Mouse (Mus musculus) embryonic facial prominence, embryonic 13.5 days (tissue): ENCODE measurements at regions not wholly inside any gene's neighbourhood (a gene's known extent, or its start where the extent isn't known, plus 50 kb on each side); places are given as distances from the start of the nearest gene placed in this dataset.

Experiments
- ATAC-seq: fragments of 200-750 bp; cut with Nextera tagmentation; 2 replicates; pipeline ENCODE4 v1.8.0; 2017; ENCODE audit warnings: low read depth; ENCODE audit not compliant: insufficient number of reproducible peaks, insufficient read depth, low FRiP score, low TSS enrichment
- H3K27ac ChIP-seq: fragments of 300-500 bp; sonication (generic); 2 replicates; pipeline ENCODE4 v1.5.1; 2015; ENCODE audit warnings: moderate library complexity, mild to moderate bottlenecking, inconsistent platforms
- H3K27me3 ChIP-seq: fragments of 300-500 bp; sonication (generic); 2 replicates; pipeline ENCODE4 v1.6.1; 2015; ENCODE audit warnings: mild to moderate bottlenecking, inconsistent platforms
- H3K36me3 ChIP-seq: fragments of 300-500 bp; sonication (generic); 2 replicates; pipeline ENCODE4 v1.6.1; 2015; ENCODE audit warnings: mild to moderate bottlenecking, inconsistent platforms
- H3K4me1 ChIP-seq: fragments of 300-500 bp; sonication (generic); 2 replicates; pipeline ENCODE4 v1.6.1; 2015; ENCODE audit warnings: inconsistent platforms
- H3K4me2 ChIP-seq: fragments of 300-500 bp; sonication (generic); 2 replicates; pipeline ENCODE4 v1.6.1; 2015; ENCODE audit warnings: moderate library complexity, mild to moderate bottlenecking, inconsistent platforms
- H3K4me3 ChIP-seq: fragments of 300-500 bp; sonication (generic); 2 replicates; pipeline ENCODE4 v1.5.1; 2015; ENCODE audit warnings: mild to moderate bottlenecking, inconsistent platforms
- H3K9ac ChIP-seq: fragments of 300-500 bp; sonication (generic); 2 replicates; pipeline ENCODE4 v1.6.1; 2015; ENCODE audit warnings: mild to moderate bottlenecking, inconsistent platforms
- H3K9me3 ChIP-seq: fragments of 300-500 bp; sonication (generic); 2 replicates; pipeline ENCODE4 v1.6.1; 2016; ENCODE audit warnings: inconsistent platforms
- WGBS: fragments of 180-500 bp; shearing (Covaris S2); methylation state at CpG from one replicate; pipeline ENCODE4 v1.1.7; 2015; ENCODE audit warnings: mixed read lengths; 5-methylcytosine and 5-hydroxymethylcytosine counted together

DNA sequence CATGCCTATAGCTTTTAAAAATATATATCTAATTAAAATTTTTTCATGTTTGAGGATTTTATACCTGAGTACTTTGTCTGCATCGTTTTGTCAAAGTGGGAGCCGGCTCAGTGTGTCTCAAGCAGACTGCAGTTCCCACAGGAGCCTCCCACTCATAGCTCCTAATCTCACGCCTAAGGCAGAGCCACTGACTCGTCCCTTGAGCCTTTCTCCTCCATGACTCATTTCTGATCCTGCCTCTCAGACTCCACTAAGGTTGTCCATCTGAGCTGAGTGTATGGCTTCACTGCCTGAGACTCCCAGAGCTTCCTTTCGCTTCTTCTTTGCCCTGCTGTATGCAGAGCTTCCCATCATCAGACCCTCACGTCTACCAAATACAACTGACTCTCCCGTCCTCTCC is 98.8 kb downstream of the Efnb2 start:
- Histone ChIP-seq H3K27me3 (no peaks in the 10 kb centered on the region), H3K36me3 (no peaks in the 10 kb centered on the region), H3K9me3 (no peaks in the 10 kb centered on the region), H3K4me3 (no peak overlapping the region), H3K27ac (no peak overlapping the region), H3K4me1 (0 out of 2 replicates have a peak, but pooled peaks cover 3% of the 10 kb centered on the region), H3K4me2 (no peak overlapping the region), H3K9ac (no peak overlapping the region)
- 78% methylated on average over 7 of the region's 7 CpGs for WGBS
- ATAC-seq: no peak

DNA sequence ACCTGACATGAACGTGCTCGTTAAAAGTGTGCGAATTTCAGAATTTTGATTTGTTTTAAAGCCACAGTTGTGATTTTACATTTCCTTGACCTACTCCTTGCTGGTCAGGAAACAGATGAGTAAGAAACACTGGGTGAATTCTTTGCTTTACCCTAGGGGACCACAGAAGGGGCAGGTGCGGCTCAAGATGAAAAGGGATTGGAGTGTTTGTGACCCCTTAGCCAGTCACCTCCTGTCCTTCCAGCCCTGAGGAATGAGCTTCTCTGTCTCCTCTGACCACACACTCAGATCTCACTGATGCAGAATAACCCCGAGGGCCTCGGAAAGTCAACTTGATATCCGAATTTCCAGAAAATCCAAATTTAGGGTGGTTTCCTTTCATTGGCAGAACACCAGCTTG is 103.0 kb downstream of the Efnb2 start:
- ATAC-seq: no peak
- Histone ChIP-seq H3K36me3 (no peaks in the 10 kb centered on the region), H3K4me2 (no peak overlapping the region), H3K27ac (no peak overlapping the region), H3K9me3 (no peaks in the 10 kb centered on the region), H3K4me3 (no peak overlapping the region), H3K4me1 (0 out of 2 replicates have a peak, but pooled peaks cover 8% of the 10 kb centered on the region), H3K9ac (no peak overlapping the region), H3K27me3 (no peaks in the 10 kb centered on the region)
- 80% methylated on average over 7 of the region's 7 CpGs for WGBS

DNA sequence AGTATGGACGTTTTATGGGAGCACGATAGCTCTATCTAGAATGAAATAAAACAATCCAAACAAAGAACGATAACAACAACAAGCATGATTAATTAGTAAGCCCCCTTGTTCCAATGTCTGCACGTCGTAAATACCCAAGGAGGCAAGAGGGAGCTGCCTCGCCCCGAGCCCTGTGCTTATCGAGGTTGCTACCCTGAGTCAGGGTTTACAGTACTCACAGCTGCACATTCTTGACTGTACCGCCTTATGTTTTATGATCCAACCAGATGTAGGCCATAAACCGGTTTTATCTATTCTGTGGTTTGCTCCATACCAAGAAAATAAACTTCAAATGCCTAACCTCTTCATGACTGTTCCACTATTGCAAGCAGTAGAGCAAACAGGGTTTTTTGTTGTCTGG is 104.9 kb downstream of the Efnb2 start:
- Histone ChIP-seq H3K9me3 (no peaks in the 10 kb centered on the region), H3K27me3 (no peaks in the 10 kb centered on the region), H3K4me1 (0 out of 2 replicates have a peak, but pooled peaks cover 8% of the 10 kb centered on the region), H3K4me3 (no peak overlapping the region), H3K4me2 (no peak overlapping the region), H3K36me3 (no peaks in the 10 kb centered on the region), H3K27ac (no peak overlapping the region), H3K9ac (no peak overlapping the region)
- no peak for ATAC-seq
- 76% methylated on average over 10 of the region's 10 CpGs for WGBS

DNA sequence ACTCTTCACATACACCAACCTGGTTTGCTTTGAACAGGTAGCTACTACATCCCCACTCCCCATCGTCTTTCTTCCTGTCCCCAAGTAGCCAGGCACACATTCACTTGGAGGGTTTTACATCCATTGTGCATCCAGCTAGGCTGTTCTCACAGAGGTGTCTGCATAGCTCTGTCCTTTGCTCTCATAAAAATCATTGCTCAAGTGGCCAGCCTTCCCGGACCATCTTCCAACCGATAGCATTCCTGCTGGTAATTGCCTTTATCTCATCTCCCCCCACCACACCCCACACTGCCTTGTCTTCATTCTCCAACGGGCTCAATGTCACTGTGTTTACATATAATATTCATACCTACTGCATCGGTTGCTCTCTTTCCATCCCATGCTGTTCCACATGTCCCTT is 106.4 kb downstream of the Efnb2 start:
- H3K4me3 ChIP-seq: no peak overlapping the region
- no peaks in the 10 kb centered on the region for H3K27me3 ChIP-seq
- WGBS: 88% methylated on average over 5 of the region's 5 CpGs
- no peaks in the 10 kb centered on the region for H3K36me3 ChIP-seq
- H3K9ac ChIP-seq: no peak overlapping the region
- H3K4me2 ChIP-seq: no peak overlapping the region
- no peak for ATAC-seq
- H3K9me3 ChIP-seq: no peaks in the 10 kb centered on the region
- H3K27ac ChIP-seq: no peak overlapping the region
- 0 out of 2 replicates have a peak, but pooled peaks cover 8% of the 10 kb centered on the region for H3K4me1 ChIP-seq

DNA sequence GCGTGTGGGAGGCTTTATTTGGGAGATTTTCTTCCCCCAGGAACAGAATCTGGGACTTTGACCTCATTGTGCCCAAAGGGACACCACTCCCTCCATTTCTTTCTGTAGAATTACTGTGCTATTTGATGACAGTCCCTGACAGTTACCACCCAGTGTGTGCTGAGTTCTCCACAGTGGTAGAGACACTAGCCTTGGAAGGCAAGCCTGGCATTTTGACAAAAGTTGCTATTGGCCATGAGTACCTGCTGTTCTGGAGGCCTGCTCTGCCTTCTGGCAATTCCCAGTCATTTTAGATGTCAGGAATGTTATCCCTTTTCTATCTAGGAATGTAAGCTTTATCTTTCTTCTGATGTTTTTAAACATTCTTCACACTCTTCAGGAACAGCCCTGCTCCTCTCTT is 108.3 kb downstream of the Efnb2 start:
- Histone ChIP-seq H3K9me3 (no peaks in the 10 kb centered on the region), H3K4me3 (no peak overlapping the region), H3K9ac (no peak overlapping the region), H3K36me3 (no peaks in the 10 kb centered on the region), H3K27me3 (no peaks in the 10 kb centered on the region), H3K4me2 (no peak overlapping the region), H3K27ac (no peak overlapping the region), H3K4me1 (0 out of 2 replicates have a peak, but pooled peaks cover 8% of the 10 kb centered on the region)
- 65% methylated on average over 1 of the region's 1 CpGs for WGBS
- ATAC-seq: no peak

DNA sequence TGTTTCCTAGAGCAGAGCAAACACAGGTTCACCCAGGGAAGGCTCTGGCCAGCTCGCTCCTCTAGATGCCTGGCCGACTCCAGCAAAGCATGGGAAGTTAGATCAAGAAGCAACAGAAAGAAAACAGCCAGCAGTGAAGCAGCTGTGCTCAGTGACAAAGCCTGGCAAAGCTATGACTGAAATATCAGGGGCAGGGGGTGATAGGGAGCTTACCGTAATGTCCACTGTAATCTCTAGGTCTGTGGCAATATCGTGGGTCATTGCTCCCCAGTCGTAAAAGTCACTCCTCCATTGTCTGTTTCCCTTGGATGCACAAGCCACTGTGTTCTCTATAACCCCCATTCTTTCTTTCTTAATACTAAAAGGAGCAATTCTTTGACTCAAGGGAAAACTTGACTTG is 124.4 kb downstream of the Efnb2 start:
- Histone ChIP-seq H3K36me3 (no peaks in the 10 kb centered on the region), H3K4me3 (no peak overlapping the region), H3K9me3 (no peaks in the 10 kb centered on the region), H3K27me3 (no peaks in the 10 kb centered on the region), H3K27ac (no peak overlapping the region), H3K4me1 (peaks cover 4% of the 10 kb centered on the region; the same call in 1 of the 2 replicates), H3K4me2 (no peak overlapping the region), H3K9ac (no peak overlapping the region)
- ATAC-seq: no peak
- WGBS: 82% methylated on average over 5 of the region's 5 CpGs

DNA sequence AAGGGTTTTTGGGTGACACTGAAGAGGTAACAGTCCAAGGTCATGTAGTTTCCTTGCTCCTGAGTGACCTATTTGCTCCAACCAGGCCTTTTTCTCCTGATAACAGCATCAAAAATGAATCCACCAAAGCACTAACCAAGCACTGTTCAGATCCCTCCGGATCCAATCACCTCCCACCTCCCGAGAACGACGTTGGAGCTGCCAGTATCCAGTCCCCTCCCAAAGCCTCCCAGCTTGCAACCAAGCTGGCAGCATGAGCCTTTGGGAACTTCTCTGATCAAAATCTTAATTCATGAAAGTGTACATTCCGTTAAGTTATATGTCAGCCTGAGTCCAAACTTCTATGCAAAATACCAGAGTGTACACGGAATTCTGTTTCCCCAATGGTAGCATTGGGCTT is 126.3 kb downstream of the Efnb2 start:
- Histone ChIP-seq H3K36me3 (no peaks in the 10 kb centered on the region), H3K4me2 (no peak overlapping the region), H3K4me3 (no peak overlapping the region), H3K27ac (no peak overlapping the region), H3K27me3 (no peaks in the 10 kb centered on the region), H3K4me1 (peaks cover 4% of the 10 kb centered on the region; the same call in 1 of the 2 replicates), H3K9me3 (no peaks in the 10 kb centered on the region), H3K9ac (no peak overlapping the region)
- 37% methylated on average over 6 of the region's 6 CpGs for WGBS
- ATAC-seq: no peak

DNA sequence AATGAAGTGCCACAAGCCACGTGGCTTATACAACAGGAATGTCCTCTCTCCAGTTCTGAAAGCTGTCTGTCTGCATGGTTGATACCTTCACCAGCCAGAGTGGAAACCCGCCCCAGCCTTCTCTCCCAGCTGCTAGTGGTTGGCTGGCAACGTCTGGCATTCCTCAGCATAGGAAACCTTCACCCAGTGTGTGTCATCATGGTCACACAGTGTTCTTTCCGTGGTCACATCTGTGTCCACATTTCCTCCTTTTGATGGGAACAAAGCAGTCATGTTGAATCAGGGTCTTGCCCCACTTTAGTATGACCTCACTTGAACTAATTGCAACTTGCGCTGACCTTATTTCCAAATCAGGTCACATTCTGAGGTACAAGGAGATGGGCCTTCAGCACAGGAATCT is 128.1 kb downstream of the Efnb2 start:
- Histone ChIP-seq H3K27me3 (no peaks in the 10 kb centered on the region), H3K4me3 (no peak overlapping the region), H3K9ac (no peak overlapping the region), H3K9me3 (no peaks in the 10 kb centered on the region), H3K4me1 (peaks cover 4% of the 10 kb centered on the region; the same call in 1 of the 2 replicates), H3K4me2 (no peak overlapping the region), H3K27ac (no peak overlapping the region), H3K36me3 (no peaks in the 10 kb centered on the region)
- 77% methylated on average over 5 of the region's 5 CpGs for WGBS
- no peak for ATAC-seq

DNA sequence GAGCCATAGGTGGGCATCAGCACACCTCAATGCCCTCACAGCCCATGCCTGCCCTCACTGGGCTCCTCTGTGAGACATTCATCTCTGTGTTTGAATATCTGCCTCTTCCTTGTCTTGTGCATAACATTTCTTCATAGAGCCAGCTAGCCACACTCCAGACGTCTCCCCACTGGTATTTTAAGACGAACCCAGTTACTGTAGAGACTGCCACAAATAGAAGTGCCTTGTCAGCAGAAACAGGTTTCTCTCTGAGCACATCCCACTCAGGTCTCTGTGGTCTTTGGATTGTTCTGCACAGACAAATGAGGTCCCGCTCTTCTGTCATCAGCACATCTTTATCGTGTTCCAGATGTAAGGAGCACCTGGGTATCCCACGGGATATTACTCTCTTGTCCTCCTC is 130.5 kb downstream of the Efnb2 start:
- Histone ChIP-seq H3K9ac (no peak overlapping the region), H3K4me3 (no peak overlapping the region), H3K36me3 (no peaks in the 10 kb centered on the region), H3K4me2 (no peak overlapping the region), H3K27ac (no peak overlapping the region), H3K4me1 (peaks cover 4% of the 10 kb centered on the region; the same call in 1 of the 2 replicates), H3K9me3 (no peaks in the 10 kb centered on the region), H3K27me3 (no peaks in the 10 kb centered on the region)
- no peak for ATAC-seq
- 55% methylated on average over 5 of the region's 5 CpGs for whole genome bisulfite sequencing

DNA sequence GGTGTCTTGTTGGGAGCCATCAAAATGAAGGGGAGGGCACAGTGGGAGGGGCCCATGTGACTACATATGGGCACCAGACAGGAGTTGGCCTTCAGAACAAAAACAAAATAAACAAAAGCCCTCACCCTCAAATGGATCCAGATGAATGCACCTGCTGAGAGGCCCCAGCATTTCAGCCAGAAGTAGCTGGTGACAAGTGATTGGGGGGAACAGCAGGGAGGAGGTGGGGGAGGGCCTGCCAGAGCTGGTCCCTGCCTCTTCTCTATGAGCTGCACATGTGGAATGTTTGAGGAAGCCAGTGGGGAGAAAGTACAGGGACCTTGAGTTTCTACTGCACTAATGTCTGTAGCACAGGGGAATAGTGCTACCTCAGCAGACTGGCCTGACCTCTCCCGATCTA is 139.5 kb downstream of the Efnb2 start:
- 0 out of 2 replicates have a peak, but pooled peaks cover 3% of the 10 kb centered on the region for H3K4me1 ChIP-seq
- no peak for ATAC-seq
- no peak overlapping the region for H3K4me2 ChIP-seq
- H3K36me3 ChIP-seq: no peaks in the 10 kb centered on the region
- H3K9me3 ChIP-seq: peaks cover 3% of the 10 kb centered on the region; the same call in 1 of the 2 replicates
- H3K27me3 ChIP-seq: no peaks in the 10 kb centered on the region
- no peak overlapping the region for H3K9ac ChIP-seq
- H3K4me3 ChIP-seq: no peak overlapping the region
- no peak overlapping the region for H3K27ac ChIP-seq
- WGBS: 63% methylated on average over 1 of the region's 1 CpGs

DNA sequence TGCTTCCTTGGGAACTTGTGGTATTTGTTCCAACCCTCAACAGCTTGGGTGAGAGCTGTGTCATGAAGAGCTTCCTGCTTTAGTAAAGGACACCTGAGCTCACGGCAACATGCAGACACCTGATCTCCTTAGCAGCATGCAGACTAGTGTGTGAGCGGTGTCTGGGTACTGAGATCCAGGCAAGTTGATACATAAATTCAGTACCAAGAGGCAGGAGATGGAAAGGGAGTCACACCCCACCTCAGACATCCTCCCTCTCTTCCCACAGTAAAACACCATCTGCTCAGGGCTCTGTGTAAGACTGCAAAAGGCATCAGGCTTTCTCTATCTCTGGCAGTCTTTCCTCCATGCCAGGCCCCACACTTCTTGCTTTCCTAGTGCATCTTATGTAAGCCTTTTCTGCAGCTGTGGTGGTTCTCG is 141.3 kb downstream of the Efnb2 start:
- H3K27me3 ChIP-seq: no peaks in the 10 kb centered on the region

DNA sequence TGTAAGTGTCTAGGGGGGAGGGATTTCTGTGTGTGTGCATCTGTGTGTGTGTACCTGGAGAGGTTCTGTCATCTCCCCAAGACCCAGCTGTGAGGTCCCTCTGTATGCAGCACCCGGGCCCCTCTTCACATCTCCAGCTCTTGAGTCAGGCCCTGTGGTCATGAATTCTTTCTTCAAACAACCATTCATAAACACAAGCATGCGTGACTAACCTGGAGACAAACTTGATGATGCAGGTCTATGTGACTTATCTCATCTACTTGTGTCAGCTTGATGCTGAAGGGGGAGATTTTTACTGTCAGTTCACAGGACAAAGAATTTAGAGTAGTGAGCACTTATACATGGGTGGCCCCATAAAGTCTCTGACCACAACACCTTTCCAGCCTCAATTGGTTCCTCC is 143.4 kb downstream of the Efnb2 start:
- H3K4me2 ChIP-seq: no peak overlapping the region
- no peak overlapping the region for H3K27ac ChIP-seq
- no peak for ATAC-seq
- H3K4me3 ChIP-seq: no peak overlapping the region
- H3K9ac ChIP-seq: no peak overlapping the region
- no peaks in the 10 kb centered on the region for H3K4me1 ChIP-seq
- H3K36me3 ChIP-seq: no peaks in the 10 kb centered on the region
- WGBS: 51% methylated on average over 2 of the region's 2 CpGs
- peaks cover 3% of the 10 kb centered on the region; the same call in 1 of the 2 replicates for H3K9me3 ChIP-seq
- no peaks in the 10 kb centered on the region for H3K27me3 ChIP-seq

More for the DNA sequence above, 141.3 kb downstream of the Efnb2 start:
- 67% methylated on average over 3 of the region's 3 CpGs for WGBS
- no peak overlapping the region for H3K9ac ChIP-seq
- H3K4me3 ChIP-seq: no peak overlapping the region
- H3K36me3 ChIP-seq: no peaks in the 10 kb centered on the region
- H3K27ac ChIP-seq: no peak overlapping the region
- H3K9me3 ChIP-seq: peaks cover 3% of the 10 kb centered on the region; the same call in 1 of the 2 replicates
- 0 out of 2 replicates have a peak, but pooled peaks cover 3% of the 10 kb centered on the region for H3K4me1 ChIP-seq
- ATAC-seq: no peak; the same call in 1 of the 2 replicates
- no peak overlapping the region for H3K4me2 ChIP-seq
